Mouse (Mus musculus) liver, postnatal 0 days (tissue): ENCODE data around the gene C1qtnf9. TPM values are rescaled to one million over a fixed set of nuclear protein-coding genes. Genes with fewer than 3 reads are reported as not detected.
A peak's percentile ranks its signal among the peaks of the same experiment; 100 is the strongest.

Experiments used
- ATAC-seq: fragments of 200-750 bp; cut with Nextera tagmentation; 2 replicates; pipeline ENCODE4 v1.8.0; 2017; ENCODE audit warnings: mild to moderate bottlenecking, moderate library complexity
- DNase-seq: peaks from one replicate; pipeline ENCODE4 v3.0.0-alpha.2; 2016
- H3K27ac ChIP-seq: fragments of 300-500 bp; sonication (generic); 2 replicates; pipeline ENCODE4 v1.5.1; 2014; ENCODE audit warnings: antibody characterized with exemption, moderate library complexity, mild to moderate bottlenecking, low read depth
- H3K27me3 ChIP-seq: fragments of 300-500 bp; sonication (generic); 2 replicates; pipeline ENCODE4 v1.6.1; 2014; ENCODE audit warnings: low read length, control low read depth, mixed read lengths; ENCODE audit not compliant: insufficient read depth
- H3K36me3 ChIP-seq: fragments of 300-500 bp; sonication (generic); replicated peaks from 2 replicates; pipeline ENCODE4 v1.6.1; 2014; ENCODE audit warnings: mild to moderate bottlenecking, control low read depth, low read length, moderate library complexity, mixed read lengths; ENCODE audit not compliant: insufficient read depth
- H3K4me1 ChIP-seq: fragments of 300-500 bp; sonication (generic); 2 replicates; pipeline ENCODE4 v1.6.1; 2014; ENCODE audit warnings: antibody characterized with exemption, mild to moderate bottlenecking, control low read depth; ENCODE audit not compliant: insufficient read depth
- H3K4me2 ChIP-seq: fragments of 300-500 bp; sonication (generic); 2 replicates; pipeline ENCODE4 v1.6.1; 2014; ENCODE audit warnings: low read depth, mild to moderate bottlenecking, low read length, moderate library complexity, mixed read lengths
- H3K4me3 ChIP-seq: fragments of 300-500 bp; sonication (generic); 2 replicates; pipeline ENCODE4 v1.5.1; 2014; ENCODE audit warnings: low read depth, low read length
- H3K9ac ChIP-seq: fragments of 300-500 bp; sonication (generic); replicated peaks from 2 replicates; pipeline ENCODE4 v1.6.1; 2014; ENCODE audit warnings: mild to moderate bottlenecking, moderate library complexity
- H3K9me3 ChIP-seq: fragments of 300-500 bp; sonication (generic); 2 replicates; pipeline ENCODE4 v1.6.1; 2016; ENCODE audit warnings: mild to moderate bottlenecking, control low read depth, low read length, mixed read lengths
- CTCF ChIP-seq: sonication (generic); IDR thresholded peaks from 2 replicates; pipeline ENCODE4 v1.5.1; 2016; ENCODE audit warnings: antibody characterized with exemption, low read depth
- EP300 ChIP-seq: IDR thresholded peaks from 2 replicates; pipeline ENCODE4 v1.6.1; 2016; ENCODE audit warnings: antibody characterized with exemption, low read depth, mild to moderate bottlenecking
- WGBS: fragments of 180-500 bp; shearing (Covaris S2); extraction: QIAGEN DNeasy Blood & Tissue Kit; methylation state at CpG from one replicate; pipeline ENCODE4 v1.1.7; 2014; ENCODE audit not compliant: insufficient replicate concordance; 5-methylcytosine and 5-hydroxymethylcytosine counted together
- polyA plus RNA-seq: library from polyadenylated mRNA; unstranded; fragments of >200 nt; fragmentation: Nextera tagmentation; extraction: Ambion mirVana; gene quantifications from 2 replicates; pipeline ENCODE4 v1.2.1, GENCODE M21; 2015

Gene C1qtnf9
- polyA plus RNA-seq, 1 experiment from 2014 or later = 0.25 TPM

DNA sequence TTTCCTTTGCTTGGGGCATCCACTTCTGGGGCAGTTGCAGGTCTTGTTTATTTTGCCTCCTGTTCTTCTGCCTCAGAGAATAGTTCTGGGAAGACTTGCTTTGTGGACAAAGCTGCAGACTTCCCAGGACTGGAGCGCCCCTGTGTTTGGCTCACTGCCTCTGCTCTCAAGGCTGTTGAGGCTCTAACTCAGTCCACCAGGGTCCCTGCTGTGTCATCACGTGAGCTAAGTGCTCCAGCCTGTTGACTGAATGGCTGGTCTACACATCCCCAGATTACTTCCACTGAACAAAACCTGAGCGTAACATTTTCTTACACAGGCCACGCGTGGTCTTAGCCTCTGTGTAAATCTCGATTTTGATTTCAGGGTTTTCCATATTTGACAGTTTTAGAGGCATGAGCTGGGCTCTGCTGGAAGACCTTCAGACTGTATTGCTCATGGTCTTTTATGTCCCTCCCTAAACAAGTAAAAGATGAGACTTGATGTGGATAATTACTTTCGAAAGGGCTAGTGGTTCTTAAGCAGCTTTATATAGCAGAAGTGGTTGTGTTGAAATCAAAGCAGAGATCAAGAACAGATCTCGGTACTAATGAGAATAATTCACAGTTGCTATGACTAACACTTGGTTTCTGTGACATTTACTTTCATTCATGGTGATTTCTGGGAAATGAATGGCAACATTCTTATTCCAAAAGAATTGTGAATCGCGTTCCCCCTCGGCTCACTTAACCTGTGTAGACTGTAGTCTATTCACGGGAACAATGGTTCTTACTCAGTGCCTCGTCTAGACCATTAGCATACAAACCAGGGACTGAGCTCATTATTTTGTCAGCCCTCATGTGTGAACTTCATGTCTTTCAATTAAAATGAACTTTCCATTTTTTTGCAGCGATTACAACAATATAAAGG lies 14.8 kb upstream of the C1qtnf9 start:
- H3K9ac ChIP-seq = no peak overlapping the region
- TF ChIP-seq CTCF (no peak), EP300 (no peak)
- H3K27ac ChIP-seq = peak overlapping the region; percentile 6; the same call in 1 of the 2 replicates
- no peaks in the 10 kb centered on the region; the same call in none of the 2 replicates for H3K4me1 ChIP-seq
- no peak overlapping the region for H3K4me3 ChIP-seq
- 83% methylated on average over 14 of the region's 14 CpGs for WGBS
- no peak overlapping the region for H3K4me2 ChIP-seq
- H3K9me3 ChIP-seq = no peaks in the 10 kb centered on the region
- DNase-seq (no peak), ATAC-seq (no peak)
- H3K36me3 ChIP-seq = peaks cover 69% of the 10 kb centered on the region
- H3K27me3 ChIP-seq = no peaks in the 10 kb centered on the region

DNA sequence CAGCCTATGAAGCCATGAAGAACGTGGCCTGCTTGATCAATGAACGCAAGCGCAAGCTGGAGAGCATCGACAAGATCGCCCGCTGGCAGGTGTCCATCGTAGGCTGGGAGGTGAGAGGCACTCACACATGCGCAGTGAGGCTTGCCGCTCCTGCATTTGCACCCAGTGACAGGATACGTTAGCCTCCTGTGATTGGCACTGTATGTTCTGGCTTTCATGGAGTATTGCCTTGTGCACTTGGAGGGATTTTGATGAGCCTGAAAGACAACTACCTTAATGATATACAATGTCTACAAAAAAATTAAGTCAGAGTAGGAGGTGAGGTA lies 14.2 kb upstream of the C1qtnf9 start:
- Histone ChIP-seq H3K27ac (no peak overlapping the region), H3K36me3 (peaks cover 74% of the 10 kb centered on the region), H3K9me3 (no peaks in the 10 kb centered on the region), H3K4me2 (no peak overlapping the region), H3K27me3 (no peaks in the 10 kb centered on the region), H3K9ac (no peak overlapping the region), H3K4me1 (no peaks in the 10 kb centered on the region; the same call in none of the 2 replicates), H3K4me3 (no peak overlapping the region)
- no peak for ATAC-seq
- 87% methylated on average over 10 of the region's 10 CpGs for WGBS
- TF ChIP-seq EP300 = no peak
- DNase-seq = no peak

- no peak overlapping the region for H3K27ac ChIP-seq
- H3K4me3 ChIP-seq = no peak overlapping the region
- DNase-seq (no peak), ATAC-seq (no peak)
- H3K4me1 ChIP-seq = no peaks in the 10 kb centered on the region; the same call in 1 of the 2 replicates
- 95% methylated on average over 5 of the region's 5 CpGs for WGBS
- no peak for TF ChIP-seq EP300
- TF ChIP-seq CTCF = no peak
- H3K4me2 ChIP-seq = no peak overlapping the region
- no peaks in the 10 kb centered on the region for H3K27me3 ChIP-seq
- no peaks in the 10 kb centered on the region for H3K9me3 ChIP-seq
- H3K9ac ChIP-seq = no peak overlapping the region
- H3K36me3 ChIP-seq = peaks cover 74% of the 10 kb centered on the region
Observed at GRCm38 (mm10) chr14:60754656-60755055, 13.3 kb upstream of the C1qtnf9 start.

GRCm38 (mm10) chr14:60756271-60756670 lies 11.7 kb upstream of the C1qtnf9 start:
- Histone ChIP-seq H3K27ac (no peak overlapping the region), H3K4me2 (no peak overlapping the region), H3K27me3 (no peaks in the 10 kb centered on the region), H3K9me3 (no peaks in the 10 kb centered on the region), H3K4me3 (no peak overlapping the region), H3K36me3 (peaks cover 75% of the 10 kb centered on the region), H3K4me1 (no peaks in the 10 kb centered on the region), H3K9ac (no peak overlapping the region)
- DNase-seq (no peak), ATAC-seq (no peak)
- 94% methylated on average over 15 of the region's 15 CpGs for WGBS
- TF ChIP-seq EP300 (no peak), CTCF (no peak)

DNA sequence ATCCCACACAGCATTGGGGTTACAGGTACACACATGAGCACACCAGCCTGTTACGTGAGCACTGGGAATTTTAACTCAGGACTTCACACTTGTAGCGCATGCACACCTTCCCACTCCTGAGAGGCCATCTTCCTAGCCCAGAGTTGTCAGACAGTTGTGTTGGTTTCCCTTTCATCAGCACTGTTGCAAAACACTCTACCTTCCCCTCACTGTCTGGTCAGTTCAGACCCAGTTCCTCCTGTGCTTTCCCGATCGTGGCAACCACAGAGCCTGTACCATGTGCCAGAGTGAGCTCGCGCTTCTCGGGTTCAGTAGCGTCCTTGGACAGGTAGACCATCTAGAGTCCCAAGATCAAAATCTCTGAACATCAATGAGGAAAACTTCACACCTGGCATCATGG lies 10.7 kb upstream of the C1qtnf9 start:
- no peaks in the 10 kb centered on the region for H3K27me3 ChIP-seq
- DNase-seq = no peak
- H3K27ac ChIP-seq = no peak overlapping the region
- H3K36me3 ChIP-seq = peaks cover 79% of the 10 kb centered on the region
- TF ChIP-seq CTCF (no peak), EP300 (no peak)
- WGBS = 78% methylated on average over 8 of the region's 8 CpGs
- no peaks in the 10 kb centered on the region for H3K9me3 ChIP-seq
- H3K9ac ChIP-seq = no peak overlapping the region
- no peak overlapping the region for H3K4me3 ChIP-seq
- ATAC-seq = no peak; the same call in 1 of the 2 replicates
- H3K4me1 ChIP-seq = no peaks in the 10 kb centered on the region
- H3K4me2 ChIP-seq = no peak overlapping the region

DNA sequence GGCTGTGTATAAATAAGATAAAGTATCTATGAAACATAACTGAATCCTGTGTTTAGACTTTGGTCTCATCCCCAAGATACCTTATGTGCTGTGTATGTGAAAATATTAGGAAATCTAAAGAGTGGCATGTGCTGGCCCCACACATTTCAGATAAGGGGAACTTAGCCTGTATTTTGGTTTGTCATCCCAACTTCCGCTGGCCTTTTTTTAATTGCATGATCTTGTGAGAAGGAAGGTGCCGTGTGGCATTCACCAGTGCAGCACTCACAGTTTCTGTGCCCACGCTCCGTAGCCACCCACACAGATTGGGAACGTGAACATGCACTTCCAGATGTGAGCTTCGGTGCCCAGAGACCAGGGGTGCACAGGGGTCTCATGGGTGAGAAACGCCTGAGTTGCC lies 10.2 kb upstream of the C1qtnf9 start:
- H3K4me2 ChIP-seq = no peak overlapping the region
- H3K36me3 ChIP-seq = peaks cover 81% of the 10 kb centered on the region
- no peaks in the 10 kb centered on the region for H3K4me1 ChIP-seq
- no peak for ATAC-seq
- no peak overlapping the region for H3K4me3 ChIP-seq
- 0 out of 2 replicates have a peak overlapping the region, but pooled peaks have one; percentile 29 for H3K27ac ChIP-seq
- 83% methylated on average over 7 of the region's 7 CpGs for WGBS
- DNase-seq = no peak
- TF ChIP-seq CTCF = no peak
- TF ChIP-seq EP300 = no peak
- H3K9me3 ChIP-seq = no peaks in the 10 kb centered on the region
- no peaks in the 10 kb centered on the region for H3K27me3 ChIP-seq
- H3K9ac ChIP-seq = no peak overlapping the region
